Mouse (Mus musculus): ENCODE data around the gene Eif2ak1. TPM values are rescaled to one million over a fixed set of nuclear protein-coding genes. Genes with fewer than 3 reads are reported as not detected.
"Not testable (repeated sequence)": the region's sequence is repeated elsewhere in the genome, so short reads cannot be mapped to it uniquely, and the experiment has no call there.

The Eif2ak1 gene
- 10 to 100 TPM; 39.5 to 40.7 TPM for total RNA-seq (2021)
- long read RNA-seq, full-length matches to known transcripts: 41 of 61 reads
- long read RNA-seq, partial matches to known transcripts: 3 of 61 reads
- long read RNA-seq, other reads (novel, unspliced or antisense): 17 of 61 reads

DNA sequence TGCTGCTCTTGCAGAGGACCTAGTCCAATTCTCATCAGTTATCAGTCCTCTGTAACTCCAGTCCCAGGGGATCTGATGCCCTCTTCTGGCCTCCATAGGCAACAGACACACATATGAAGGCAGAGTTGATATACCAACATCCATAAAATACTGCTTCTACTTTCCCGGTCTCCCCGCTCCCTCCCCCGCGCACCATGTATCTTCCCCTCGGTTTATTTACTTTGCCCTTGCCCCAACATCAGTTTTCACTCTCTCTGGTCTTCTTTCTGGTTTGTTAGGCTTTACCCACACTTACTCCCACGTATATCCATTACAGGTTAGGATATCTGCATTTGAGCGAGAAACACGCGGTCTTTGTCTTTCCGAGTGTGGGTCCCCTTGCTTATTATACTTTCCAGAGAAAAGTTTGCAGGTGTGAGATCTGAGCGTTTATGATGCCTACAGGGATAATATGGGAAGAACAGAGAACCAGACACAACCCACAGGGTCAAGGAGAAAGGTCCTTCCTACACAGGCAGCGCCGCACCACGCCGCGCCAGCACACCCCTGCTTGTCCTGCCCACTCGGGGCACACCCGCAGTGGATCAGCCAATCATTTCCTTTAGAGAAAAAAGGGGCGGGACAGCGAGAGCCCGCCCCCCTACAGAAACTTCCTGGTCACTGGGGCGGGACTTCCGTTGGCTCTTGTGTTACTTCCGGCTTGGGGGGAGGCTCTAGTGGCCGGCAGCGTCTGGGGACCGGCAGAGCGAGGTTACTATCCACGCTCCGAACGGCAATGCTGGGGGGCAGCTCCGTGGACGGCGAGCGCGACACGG is at the start of gene Eif2ak1:
Gene Eif2ak1 (plus strand): TSS at position 673 of the 815 bp plus-strand sequence.
- peak; percentile 90 to 91 for DNase-seq (ENCODE audit: low spot score in 2 of 2)

DNA sequence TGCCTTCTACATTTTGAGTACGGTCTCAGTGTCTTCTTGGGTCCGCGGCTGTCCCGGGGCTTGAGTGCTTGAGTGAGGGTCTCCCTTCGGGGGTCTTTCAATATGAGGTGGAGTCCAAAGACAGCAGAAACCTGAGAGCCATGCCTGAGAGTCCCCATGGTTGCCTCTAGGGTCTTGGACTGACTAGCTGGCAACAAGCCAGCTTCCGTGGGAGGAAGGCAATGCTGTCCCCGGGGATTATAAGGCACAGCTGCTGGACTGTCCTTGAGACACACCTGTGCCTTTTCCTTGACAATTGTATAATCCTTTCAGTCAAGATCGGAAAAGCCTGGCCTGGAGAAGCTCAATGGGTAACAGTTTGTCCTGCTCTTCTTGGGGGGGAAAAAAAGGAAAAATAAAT is 35.6 kb upstream of the Eif2ak1 start:
- DNase-seq (ENCODE audit: low spot score in 2 of 2): no peak

DNA sequence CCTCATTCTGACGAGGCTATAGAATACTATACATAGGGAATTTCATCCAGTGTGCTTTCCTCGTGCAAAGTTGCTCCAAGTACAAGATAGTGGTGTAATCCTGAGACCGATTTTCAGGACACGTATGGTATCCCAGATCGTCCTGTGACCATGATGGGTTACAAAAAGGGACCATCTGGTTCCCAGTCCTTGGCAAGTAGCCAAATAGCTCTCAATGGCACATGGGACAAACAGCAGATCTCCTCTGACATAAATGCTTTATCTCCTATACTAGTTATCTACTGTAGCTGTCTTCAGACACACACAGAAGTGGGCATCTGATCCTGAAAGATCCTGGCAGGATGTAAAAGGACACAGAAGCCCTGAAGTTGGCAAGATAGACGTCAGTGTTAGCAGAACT is 32.2 kb upstream of the Eif2ak1 start:
- DNase-seq (ENCODE audit: low spot score in 2 of 2): no peak

DNA sequence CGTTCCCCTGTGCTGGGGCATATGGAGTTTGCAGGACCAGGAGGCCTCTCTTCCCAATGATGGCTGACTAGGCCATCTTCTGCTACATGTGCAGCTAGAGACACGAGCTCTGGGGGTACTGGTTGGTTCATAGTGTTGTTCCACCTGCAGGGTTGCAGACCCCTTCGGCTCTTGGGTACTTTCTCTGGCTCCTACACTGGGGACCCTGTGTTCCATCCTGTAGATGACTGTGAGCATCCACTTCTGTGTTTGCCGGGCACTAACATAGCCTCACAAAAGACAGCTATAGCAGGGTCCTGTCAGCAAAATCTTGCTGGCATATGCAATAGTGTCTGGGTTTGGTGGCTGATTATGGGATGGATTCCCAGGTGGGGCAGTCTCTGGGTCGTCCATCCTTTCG is 16.4 kb upstream of the Eif2ak1 start:
- DNase-seq (ENCODE audit: low spot score in 2 of 2): not testable (repeated sequence)

DNA sequence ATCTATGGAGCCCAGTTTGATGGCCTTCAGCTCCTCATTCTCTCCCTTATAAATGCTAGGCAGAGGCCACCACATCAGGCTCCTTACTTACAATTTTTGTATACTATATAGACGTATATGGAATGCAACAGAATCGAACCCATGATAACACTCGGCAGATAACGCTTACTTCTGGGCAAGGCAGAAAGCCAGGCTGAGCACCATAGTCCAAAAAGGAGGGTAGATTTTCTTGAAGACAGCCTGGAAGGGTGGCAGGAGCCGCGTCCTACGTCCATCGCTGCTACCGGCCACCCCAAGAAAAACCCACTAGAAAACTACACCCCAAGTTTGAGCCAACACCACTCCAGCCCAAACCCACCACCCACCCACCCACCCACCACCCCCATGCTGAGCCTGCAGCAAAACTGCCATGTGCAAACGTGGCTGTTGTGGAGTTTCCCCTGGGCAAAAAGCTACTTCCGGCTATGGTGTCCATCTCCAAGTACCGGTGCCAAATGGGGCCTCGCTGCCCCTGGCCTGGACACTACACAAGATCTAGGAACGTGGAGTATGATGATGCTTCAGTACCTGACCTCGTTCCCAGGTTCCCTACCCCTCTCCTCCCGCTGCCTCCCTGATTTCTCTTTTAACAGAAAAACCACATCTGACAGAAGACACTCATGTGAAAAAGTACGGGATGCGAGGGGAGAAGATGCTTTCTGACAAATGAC is 13.4 kb upstream of the Eif2ak1 start:
- DNase-seq (ENCODE audit: low spot score in 2 of 2): no peak

DNA sequence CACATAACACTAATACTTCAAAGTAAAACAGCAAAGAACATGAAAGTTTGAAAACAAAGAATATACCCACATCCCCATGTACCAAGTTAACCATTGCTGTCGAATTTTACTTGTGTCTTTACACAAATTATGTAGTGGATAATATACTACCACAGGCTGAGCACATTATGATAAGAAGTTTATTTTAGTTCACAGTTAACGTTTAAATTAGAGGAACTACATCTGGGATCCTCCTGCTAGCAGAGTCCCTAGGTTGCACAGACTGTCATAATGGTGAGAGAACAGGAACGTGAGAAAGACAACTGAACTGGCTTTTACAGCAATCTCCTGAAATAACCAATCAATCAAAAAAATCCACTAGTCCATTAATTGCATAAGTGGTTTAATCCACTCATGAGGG is 10.3 kb upstream of the Eif2ak1 start:
- no peak for DNase-seq (ENCODE audit: low spot score in 2 of 2)

DNA sequence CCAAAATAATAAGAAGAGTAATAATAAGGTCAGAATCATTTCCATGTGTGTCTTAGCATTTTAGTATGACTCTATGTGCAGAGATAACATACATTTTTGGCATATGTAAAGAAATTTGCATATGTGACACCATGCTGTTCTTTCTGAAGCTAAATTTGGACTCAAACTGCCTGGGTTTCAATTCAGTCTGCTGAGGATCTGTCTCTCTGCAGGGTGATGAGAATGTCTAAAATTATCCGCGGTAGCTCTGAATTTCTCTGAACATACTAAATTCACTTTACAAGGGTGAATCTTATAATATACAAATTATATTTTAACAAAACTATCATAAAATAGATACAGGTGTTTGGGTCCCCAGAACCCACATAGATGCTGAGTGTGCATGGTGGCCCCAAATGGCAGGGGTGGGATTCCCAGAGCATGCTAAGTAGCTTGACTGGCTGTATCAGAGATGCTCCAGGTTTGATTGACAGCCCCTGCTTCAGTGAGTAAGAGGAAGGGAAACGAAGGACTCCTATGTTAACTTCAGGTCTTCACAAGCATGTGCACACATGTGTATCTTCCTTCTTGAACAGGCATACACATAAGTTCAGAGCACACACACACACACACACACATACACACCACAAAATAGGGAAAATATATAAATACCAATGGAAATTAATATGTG is 8.0 kb upstream of the Eif2ak1 start:
- no peak for DNase-seq (ENCODE audit: low spot score in 2 of 2)

DNA sequence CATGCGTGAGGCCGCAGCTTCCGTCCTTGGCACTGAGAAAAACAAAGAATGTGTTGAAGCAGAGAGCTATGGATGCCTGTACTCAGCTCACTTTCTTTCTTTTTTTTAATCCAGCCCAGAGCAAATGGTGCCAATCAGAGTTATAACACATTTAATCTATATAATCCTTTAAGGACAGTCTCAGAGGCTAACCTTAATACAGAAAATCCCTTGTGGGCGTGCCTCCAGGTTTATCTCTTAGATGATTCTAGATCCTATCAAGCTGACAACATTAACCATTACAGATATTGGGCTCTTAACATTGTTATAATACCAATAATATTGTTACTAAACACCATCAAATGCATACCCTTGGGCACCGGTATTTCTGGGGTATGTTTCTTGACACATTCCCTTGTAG is 5.9 kb upstream of the Eif2ak1 start:
- DNase-seq (ENCODE audit: low spot score in 2 of 2): no peak

DNA sequence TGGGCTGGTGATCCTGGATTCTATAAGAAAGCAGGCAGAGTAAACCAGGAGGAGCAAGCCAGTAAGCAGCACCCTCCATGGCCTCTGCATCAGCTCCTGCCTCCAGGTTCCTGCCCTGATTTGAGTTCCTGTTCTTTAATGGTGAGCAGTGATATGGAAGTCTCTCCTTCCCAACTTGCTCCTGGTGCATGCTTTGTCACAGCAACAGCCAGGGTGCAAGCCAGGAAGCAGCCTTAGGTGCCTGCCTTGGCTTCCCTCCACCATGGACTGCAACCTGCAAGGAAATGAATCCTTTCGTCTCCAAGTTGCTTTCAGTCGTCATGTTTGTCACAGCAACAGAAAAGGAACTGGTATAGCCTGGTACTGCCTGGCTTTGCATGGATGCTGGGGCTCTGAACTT is 3.0 kb upstream of the Eif2ak1 start:
- DNase-seq (ENCODE audit: low spot score in 2 of 2): no peak

DNA sequence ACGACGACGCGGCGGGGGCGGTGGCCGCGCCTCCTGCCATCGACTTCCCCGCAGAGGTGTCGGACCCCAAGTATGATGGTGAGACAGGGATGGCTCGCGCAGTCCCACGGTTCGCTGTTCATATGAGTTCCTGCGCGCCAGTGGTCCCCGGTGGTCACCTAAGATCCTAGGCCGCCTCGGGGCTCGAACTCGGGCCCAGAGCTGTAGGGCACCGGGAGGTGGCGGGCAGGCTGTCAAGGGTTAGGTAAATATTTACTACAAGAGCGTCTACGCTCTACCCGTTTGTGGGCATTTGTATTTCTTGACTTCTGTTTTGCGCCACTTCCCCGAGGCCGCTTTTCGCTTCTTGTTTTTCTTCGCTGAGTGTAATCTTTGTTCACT is 333 bp downstream of the Eif2ak1 start:
- no peak for DNase-seq (ENCODE audit: low spot score in 2 of 2)

DNA sequence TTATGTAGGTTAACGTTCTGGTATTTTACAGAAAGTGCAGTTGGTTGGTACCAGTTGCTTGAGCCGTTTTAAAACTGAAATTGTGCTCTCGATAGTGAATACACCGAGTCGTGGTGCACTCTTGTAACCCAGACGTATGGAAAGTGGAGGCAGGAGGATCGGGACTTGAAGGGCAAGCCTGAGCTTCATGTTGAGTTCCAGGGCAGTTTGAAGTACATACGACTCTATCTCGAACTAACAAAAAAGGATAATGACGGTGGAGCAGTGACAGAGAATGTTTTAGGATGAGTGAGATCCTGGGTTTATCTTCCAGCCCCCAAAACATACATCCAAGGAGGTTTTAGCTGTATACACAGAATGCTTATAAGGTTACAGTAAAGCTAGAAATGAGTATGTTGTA is 873 bp downstream of the Eif2ak1 start:
- DNase-seq (ENCODE audit: low spot score in 2 of 2): no peak

DNA sequence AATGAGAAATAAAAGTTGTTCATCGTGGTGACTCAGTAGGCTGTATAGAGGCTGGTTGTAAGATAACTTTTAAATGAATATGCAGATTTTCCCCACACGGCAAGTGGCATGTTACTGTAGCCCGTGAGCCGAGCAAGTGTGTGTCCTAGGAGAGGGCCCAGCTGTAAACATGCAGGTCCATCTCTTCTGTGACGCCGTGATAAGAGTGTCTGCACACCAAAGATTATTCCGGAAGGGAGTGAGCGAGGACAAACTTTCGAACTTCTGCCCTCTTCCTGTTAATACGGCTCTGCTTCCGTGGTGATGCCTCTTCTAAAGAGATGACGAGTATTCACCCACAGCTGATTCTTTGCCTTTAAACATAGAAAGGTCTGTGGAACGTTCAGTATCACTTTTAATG is 1.4 kb downstream of the Eif2ak1 start:
- DNase-seq (ENCODE audit: low spot score in 2 of 2): no peak

DNA sequence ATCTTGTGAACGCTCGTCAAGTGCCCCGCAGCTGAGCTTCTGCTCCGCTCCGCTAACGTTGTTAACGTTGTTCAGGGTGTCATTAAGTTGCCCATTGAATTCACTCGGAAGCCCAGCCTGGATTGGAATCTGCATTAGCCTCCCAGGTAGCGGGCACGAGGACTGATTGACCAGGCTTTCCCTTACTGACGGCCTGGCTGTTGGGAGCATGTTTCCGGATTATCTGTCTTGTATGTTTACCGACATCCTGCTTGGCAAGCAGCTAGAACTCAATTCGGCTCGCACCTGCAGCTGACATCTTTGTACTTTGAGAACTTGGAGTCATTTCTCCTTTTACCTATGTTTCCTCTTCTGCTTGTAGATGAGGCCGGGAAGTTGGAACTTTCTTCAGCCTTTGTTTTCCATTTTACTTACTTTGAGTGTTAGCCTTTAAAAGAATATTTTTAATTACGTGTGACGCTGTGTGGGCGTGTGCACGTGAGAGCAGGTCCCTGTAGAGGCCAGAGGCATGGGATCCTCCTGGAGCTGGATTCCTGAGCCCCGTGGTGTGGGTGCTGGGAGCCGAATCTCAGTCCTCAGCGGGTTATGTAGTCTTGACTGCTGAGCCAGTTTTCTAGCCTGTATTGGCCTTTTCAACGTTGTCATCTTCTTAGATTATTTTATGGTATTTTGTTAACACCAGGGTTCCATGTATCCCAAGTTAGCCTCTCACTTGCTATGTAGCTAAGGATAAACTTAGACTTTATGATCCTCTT is 2.5 kb downstream of the Eif2ak1 start:
- DNase-seq (ENCODE audit: low spot score in 2 of 2): no peak

DNA sequence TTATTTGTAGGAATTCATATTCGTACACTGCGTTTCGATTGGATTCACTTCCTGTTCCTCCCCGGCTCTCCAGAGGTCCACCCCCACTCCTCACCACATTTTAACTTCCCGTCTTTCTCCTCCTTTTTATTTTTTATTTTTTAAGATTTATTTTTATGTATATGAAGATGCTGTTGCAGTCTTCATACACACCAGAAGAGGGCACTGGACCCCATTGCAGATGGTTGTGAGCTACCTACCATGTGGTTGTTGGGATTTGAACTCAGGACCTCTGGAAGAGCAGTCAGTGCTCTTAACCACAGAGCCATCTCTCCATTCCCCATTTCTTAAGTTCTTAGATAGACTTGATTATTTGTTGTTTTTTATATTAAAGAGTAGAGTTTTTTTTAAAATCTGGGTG is 3.2 kb downstream of the Eif2ak1 start:
- no peak for DNase-seq (ENCODE audit: low spot score in 2 of 2)

DNA sequence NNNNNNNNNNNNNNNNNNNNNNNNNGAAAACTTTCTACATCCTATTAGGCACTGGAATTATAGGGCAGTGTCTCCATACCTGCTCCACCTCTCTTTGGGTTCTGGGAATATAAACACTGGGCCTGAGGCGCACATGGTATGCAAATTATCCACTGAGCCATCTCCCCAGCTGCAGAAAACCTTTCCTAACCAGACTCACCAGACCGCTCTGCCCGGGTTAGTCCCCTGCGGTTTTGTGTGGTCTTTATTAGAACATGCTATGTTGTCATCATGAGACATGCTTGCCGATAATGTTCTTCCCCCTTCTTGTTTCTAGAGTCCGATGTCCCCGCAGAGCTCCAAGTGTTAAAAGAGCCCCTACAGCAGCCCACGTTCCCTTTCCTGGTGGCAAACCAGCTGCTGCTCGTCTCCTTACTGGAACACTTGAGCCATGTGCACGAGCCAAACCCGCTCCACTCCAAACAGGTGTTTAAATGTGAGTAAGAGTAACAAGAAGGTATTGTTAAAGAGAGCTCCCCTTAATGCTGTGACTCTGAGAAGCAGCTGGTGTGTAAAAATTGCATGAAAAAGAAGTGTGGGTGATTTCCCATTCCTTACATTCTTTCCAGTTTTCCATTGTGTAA is 54.1 kb downstream of the Eif2ak1 start:
- no peak for DNase-seq (ENCODE audit: low spot score in 2 of 2)

DNA sequence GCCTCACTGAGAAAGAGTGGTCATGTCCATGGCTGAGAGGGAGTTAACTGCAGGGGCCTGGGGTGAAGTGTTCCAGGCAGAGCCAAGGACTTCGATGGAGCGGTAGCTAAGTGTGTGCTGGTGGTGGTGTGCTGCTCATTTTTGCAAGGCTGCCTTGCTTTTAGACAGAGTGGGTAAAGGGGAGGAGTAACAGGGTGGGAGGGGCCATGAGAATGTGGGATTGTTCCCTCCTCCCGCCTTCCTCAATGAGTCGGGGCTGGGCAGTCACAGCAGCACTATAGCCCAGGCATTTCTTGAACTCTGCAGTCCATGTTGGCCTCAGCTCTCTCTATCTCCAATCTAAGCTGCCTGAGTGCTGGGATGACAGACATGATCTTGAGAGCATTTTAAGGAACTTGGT is 57.0 kb downstream of the Eif2ak1 start:
- no peak for DNase-seq (ENCODE audit: low spot score in 2 of 2)

DNA sequence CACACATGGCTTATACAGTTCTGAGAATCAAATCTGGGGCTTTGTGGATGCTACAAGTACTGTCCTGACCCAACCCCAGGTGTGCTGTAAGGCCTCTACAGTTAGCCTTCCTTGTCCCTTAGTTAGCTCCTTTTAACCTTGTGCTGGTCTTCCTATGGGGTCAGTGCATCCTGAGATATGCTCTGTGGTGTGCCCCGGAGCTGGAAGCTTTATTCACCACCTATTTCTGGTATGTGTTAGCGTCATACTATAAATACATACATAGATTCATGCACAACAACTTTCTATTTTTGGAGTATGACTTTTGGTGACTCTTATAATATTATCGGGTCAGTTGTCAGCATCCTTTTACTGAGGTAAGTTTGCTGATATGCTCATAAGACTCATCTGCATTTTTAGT is 67.7 kb downstream of the Eif2ak1 start:
- no peak for DNase-seq (ENCODE audit: low spot score in 2 of 2)

DNA sequence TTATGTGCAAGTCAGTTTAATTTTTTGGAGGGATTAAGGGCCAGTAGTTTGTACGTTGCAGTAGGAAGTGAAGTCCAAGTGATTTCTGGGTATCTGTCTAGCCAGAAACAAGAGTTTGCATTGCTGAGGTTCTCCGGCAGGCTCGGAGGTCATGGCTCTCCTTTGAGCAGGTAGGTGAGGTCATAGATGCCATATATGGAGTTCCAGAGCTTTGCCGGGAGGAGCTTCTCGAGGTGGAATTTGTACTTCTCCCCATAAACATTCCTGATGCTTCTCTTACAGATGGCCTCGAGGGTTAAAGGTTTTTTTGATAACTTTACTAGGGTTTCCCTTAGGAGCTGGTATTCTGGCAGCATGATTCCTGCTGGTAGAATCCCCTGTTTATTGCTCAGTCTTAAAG is 73.2 kb downstream of the Eif2ak1 start:
- no peak for DNase-seq (ENCODE audit: low spot score in 2 of 2)

DNA sequence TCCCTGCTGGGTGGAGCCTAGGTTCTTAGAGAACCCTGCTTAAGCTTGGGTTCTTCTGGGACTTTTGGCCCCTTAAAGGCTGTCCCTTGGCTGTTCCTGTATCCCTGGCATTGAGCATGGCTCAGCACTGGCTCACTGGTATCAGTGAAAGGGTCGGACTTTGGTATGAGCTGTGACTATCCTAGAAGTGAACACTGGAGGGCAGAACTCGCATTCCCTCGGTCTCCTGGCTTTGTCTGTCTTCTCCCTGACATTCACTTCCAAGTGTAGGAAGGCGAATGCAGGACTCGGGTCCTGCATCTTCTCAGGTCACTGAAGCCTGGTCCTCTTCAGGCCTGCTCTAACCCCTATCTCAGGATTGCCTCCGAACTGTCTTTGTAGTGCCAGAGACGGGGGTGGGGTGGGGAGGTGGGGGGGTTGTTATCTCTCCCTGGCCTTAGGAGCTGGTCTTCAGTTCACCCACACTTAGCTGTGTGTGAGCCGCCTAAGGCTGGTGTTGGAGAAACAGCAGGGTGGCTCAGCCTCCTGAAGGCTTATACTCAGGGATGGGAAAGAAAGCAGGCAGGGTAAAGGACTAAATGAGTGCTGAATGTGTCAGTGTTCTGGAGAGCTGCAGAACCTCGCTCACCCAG is 74.8 kb downstream of the Eif2ak1 start:
- peak; percentile 28 to 39 for DNase-seq (ENCODE audit: low spot score in 2 of 2)

DNA sequence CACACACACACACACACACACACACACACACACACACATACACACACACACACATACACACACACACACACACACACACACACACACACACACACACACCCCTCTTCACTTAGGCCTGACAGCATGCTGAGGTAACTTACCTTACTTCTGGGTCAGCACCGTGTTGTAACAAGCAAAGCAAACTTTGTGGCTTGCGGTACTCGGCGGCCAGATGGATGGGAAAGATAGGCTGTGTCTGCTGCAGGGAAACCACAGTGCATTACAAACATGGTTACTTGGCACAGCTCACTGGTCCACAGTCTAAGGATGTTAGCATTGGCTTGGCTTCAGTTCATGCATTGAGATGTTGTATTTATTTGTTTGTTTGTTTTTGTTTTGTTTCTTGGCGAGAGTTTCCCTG is 75.8 kb downstream of the Eif2ak1 start:
- DNase-seq (ENCODE audit: low spot score in 2 of 2): no peak

All from layer of hippocampus, postnatal 10 days (tissue).